Mouse (Mus musculus) thymus, postnatal 14 days (tissue): Measurements from ENCODE around the gene Fam71b.
A peak's percentile ranks its signal among the peaks of the same experiment; 100 is the strongest.

Source experiments
- DNase-seq: peaks from one replicate; pipeline ENCODE4 v3.0.0; 2021

Gene Fam71b

GRCm38 (mm10) chr11:46396167-46396859, at the start of gene Fam71b:
Gene Fam71b (plus strand): TSS chr11:46396559.
- DNase-seq, result peak; percentile 74

GRCm38 (mm10) chr11:46347756-46348155, 48.6 kb upstream of the Fam71b start:
- DNase-seq, result no peak

GRCm38 (mm10) chr11:46348416-46348815, 47.9 kb upstream of the Fam71b start:
- DNase-seq, result no peak

GRCm38 (mm10) chr11:46349681-46350410, 46.5 kb upstream of the Fam71b start:
- no peak for DNase-seq

GRCm38 (mm10) chr11:46358369-46358768, 38.0 kb upstream of the Fam71b start:
- peak; percentile 32 for DNase-seq

- no peak for DNase-seq
Measured at GRCm38 (mm10) chr11:46360991-46361665, 35.2 kb upstream of the Fam71b start.

GRCm38 (mm10) chr11:46362061-46363022, 34.0 kb upstream of the Fam71b start:
- DNase-seq, result no peak

DNA sequence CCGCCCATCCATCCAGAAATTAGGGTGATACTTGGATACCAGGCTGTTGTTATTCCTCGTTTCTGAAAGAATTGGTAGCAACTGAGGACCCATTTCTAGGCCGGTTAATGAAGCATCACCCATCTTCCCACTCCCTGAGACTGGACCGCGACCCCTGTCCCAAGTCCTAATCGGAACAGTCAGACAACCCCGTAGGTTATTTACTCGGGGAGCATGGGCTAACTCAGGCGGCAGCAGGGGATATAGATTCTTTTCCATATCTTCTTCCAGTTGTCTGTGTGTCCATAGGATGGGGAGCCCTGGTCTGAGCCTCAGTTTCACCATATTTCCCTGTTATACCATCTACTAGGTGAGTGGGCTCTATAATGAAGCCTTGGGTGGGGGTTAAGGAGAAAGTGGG, 32.5 kb upstream of the Fam71b start:
- DNase-seq, result no peak

DNA sequence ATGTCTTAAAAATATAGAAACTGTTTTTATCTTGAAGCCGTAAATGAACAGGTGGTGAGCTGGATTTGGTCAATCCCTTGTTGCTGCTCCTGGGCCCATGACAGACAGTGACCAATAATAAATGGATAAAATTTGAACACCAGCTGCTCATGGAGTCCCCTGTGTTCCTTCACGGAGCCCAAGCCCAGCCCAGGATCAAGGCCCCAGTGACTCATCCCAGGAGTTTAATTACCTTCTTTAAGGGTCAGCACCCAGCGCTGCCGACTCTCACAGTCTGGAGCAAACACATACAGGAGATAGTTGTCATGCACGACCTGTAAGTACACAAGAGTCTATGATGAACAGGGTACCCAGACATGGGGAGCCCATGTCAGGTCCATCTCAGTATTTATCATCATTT, 30.6 kb upstream of the Fam71b start:
- no peak for DNase-seq

- no peak for DNase-seq
Measured at GRCm38 (mm10) chr11:46366357-46366756, 30.0 kb upstream of the Fam71b start.

- DNase-seq, result no peak
Measured at GRCm38 (mm10) chr11:46370457-46370856, 25.9 kb upstream of the Fam71b start.

DNA sequence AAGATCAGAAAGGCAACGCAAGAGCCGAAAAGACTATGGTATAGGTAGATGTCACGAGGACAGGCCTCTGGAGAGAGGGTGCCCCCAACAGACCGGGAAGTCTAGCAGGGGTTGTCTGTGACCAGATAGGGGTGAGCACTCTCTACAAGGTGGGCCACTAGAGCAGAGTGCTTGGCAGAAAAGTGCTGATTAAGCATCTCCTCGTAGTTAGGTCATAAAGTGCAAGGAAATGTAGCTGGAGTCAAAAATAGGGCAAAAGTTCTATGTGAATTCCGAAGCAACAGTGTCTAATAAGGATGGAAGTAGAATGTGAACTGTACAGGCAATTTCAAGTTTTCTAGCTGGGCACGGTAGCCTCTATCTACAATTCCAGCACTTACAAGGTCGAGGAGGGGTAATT, 25.1 kb upstream of the Fam71b start:
- DNase-seq, result no peak

DNA sequence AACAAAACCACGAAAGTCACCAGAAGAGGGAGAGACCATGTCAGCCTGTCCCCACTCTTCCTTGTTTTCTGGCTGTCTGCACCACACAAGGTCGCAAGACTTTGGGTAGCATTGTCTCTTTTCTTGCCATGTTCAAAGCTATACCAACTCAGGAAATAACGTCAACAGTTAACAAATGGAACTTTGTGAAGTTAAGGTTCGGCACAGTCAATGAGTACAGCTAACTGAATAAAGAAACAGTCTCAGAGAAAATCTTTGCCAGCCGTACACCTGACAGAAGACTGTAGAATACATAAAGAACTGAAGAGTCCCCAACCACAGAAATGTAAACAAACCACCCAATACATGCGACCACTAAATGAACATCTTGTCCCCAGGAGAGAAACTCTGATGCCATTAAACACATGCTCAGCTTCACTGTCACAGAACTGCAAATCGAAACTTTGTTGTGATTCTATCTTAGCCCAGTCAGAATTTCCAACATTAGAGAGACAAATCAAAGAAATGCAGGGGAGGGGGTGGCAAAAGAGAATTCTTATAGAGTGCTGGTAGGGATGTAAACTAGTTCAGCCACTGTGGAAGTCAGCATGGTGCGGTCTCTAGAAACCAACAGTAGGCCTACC, 23.9 kb upstream of the Fam71b start:
- DNase-seq, result peak; percentile 36

DNA sequence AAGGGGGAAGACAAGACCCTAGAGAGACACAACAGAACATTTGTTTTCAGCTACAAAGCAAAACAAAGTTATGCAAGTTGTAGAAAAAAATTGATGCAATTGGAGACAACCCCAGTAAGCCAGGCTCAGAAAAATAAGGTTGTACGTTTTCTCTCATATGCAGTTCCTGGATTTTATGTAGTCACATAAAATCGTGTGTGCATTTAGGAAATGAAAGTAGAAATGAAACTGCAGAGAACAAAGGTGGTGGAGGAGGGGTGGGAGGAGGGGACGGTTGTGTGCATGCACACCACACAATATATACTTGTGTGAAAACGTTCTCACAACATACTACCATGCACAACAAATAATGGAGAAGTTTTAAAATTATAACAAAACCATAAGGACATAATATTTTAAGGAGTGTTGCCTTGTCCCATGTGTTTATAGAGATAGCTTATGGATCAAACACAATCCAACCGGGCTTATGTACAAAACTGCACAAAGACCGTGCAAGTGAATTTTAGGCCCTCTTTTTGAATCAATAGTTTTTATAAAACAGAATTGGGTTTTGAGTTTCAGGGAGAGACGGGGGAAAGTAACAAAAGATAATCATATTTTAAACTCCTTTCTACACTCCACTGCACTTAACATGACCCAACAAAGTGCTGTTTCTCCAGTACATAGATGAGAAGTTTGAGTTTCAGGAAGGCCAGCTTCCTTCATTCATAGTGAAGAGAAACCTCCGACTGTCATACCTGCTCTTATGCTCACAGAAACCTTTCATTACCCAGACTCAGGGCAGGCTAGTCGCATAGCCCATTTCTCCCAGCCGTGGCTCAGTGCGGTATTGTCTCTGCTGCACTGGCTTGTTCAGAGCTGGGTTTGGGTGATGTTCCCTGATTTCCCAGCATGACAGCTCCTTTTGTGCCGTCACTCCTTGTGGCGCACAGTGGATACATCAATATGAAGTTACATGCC, 23.0 kb upstream of the Fam71b start:
- DNase-seq, result no peak

- peak; percentile 36 for DNase-seq
Measured at GRCm38 (mm10) chr11:46375015-46375414, 21.3 kb upstream of the Fam71b start.

- no peak for DNase-seq
Measured at GRCm38 (mm10) chr11:46377316-46377715, 19.0 kb upstream of the Fam71b start.

DNA sequence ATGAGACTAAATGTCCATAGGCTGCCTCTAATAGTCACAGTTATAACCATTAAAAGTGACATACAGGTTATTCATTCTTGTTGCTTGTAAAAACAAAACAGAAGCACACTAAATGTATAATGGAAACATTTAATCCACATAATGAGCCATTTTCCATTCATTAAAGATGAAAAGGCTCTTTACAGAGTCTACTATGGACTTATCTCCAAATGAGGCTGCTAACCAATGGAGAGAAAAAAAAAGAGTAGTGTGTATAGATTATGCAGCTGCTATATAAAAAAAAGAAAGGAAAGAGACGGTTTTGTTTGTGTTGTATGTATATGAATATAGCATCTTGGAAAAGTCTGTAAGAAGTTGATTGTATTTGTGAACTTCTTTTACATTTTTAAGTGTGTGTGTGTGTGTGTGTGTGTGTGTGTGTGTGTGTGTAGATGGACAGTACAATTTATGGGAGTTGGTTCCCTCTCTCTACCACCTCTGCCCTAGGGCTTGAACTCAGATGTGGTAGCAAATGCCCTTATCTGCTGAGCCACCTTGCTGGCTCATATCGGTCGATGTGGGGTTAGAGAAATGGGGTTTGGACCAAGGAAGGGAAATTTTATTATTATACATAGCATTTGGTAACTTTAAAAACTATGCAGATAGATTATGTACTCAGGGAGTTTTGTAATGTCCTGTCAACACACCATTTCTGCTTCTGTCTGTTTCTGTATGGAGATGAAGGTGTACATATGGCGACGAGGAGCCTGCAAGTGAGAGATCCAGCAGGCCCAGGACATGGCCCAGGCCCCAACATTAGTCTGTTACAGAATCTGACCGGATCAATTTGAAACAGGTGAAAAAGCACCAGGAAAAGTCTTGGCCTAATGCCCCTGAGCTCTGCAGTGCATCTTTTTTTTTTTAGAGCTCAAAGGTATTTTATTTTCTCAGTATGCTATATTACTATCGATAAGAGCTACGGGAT, 18.3 kb upstream of the Fam71b start:
- DNase-seq, result no peak

DNA sequence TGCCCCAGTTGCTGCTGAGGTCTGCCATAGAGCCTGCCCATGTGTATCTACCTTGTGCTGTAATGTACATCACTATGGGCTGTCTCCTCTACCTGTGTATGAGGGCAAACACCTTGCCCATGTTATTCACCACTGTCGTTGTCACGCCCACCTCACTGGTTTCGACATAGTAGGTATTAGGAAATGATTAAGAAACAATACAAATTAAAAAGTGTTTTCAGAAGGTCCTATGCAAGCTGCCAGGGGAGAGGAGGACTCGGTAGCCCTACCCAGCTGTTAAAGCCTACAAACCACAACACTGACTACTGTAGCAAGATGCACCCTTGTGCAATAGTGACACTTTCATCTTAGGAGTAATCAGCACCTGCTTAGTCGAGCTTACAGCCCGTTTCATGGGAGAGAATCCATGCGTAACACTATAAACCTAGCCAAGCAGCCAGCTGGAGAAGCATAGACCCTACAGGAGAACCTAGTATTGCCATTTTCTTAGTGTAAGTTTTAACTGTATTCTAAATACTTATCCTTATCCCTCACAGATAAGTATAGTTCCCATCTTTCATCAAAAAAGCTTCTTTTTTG, 16.2 kb upstream of the Fam71b start:
- DNase-seq, result peak; percentile 49

DNA sequence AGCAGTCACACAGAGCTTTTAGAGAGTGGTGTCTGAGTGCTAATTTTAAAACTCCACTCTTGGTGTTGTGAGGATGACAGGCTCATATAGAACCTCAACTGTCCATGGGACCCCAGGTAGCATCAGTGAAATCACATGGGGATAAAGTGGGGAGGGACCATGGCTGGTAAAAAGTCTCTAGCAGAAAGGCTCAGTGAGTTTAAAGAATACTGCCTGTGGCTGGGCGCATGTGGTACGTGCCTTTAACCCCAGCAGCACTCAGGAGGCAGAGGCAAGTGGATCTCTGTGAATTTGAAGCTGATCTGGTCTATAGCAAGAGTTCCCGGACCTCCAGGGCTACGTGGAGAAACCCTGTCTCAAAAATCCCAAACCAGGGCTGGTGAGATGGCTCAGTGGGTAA, 13.9 kb upstream of the Fam71b start:
- DNase-seq, result no peak
